Mouse (Mus musculus) myocyte (in vitro differentiated cells): ENCODE data around the gene Entpd1.

ENCODE experiments used
- CEBPB ChIP-seq: IDR thresholded peaks from 2 replicates; pipeline ENCODE4 v1.6.1; 2011; ENCODE audit warnings: mild to moderate bottlenecking, moderate library complexity; ENCODE audit not compliant: poor library complexity, insufficient read depth, severe bottlenecking
- E2F4 ChIP-seq: IDR thresholded peaks from one replicate; pipeline ENCODE4 v1.6.1; 2011; ENCODE audit warnings: mild to moderate bottlenecking, control low read depth, moderate library complexity; ENCODE audit not compliant: insufficient read depth
- MAX ChIP-seq: IDR thresholded peaks from one replicate; pipeline ENCODE4 v1.6.1; 2011; ENCODE audit warnings: low read depth, mild to moderate bottlenecking, control low read depth
- MYOD1 ChIP-seq, 3 experiments: IDR thresholded peaks; one replicate each; pipeline ENCODE4 v1.6.1; 2011; ENCODE audit warnings: control low read depth in 2 of 3, low read depth in 2 of 3, mild to moderate bottlenecking in 2 of 3, moderate library complexity in 1 of 3; ENCODE audit not compliant: insufficient read length in 2 of 3, control insufficient read depth in 1 of 3
- MYOG ChIP-seq, 3 experiments: IDR thresholded peaks; one replicate each; pipeline ENCODE4 v1.6.1; 2011; ENCODE audit warnings: control low read depth in 2 of 3, low read depth in 2 of 3, mild to moderate bottlenecking in 2 of 3; ENCODE audit not compliant: insufficient read length in 2 of 3, control insufficient read depth in 1 of 3, insufficient read depth in 1 of 3
- POLR2A ChIP-seq: IDR thresholded peaks from one replicate; pipeline ENCODE4 v1.6.1; 2011; ENCODE audit warnings: low read depth, mild to moderate bottlenecking, control low read depth, moderate library complexity; ENCODE audit not compliant: insufficient read length
- POLR2AphosphoS2 ChIP-seq: IDR thresholded peaks from one replicate; pipeline ENCODE4 v1.6.1; 2011; ENCODE audit warnings: low read depth, control low read depth; ENCODE audit not compliant: insufficient read length
- SRF ChIP-seq: IDR thresholded peaks from one replicate; pipeline ENCODE4 v1.6.1; 2011; ENCODE audit warnings: low read depth; ENCODE audit not compliant: control insufficient read depth, insufficient read length
- TCF3 ChIP-seq: IDR thresholded peaks from one replicate; pipeline ENCODE4 v1.6.1; 2011; ENCODE audit warnings: low read depth, control low read depth; ENCODE audit not compliant: insufficient read length
- USF1 ChIP-seq: IDR thresholded peaks from one replicate; pipeline ENCODE4 v1.6.1; 2011; ENCODE audit warnings: low read depth, mild to moderate bottlenecking, control low read depth, moderate library complexity

- TF ChIP-seq POLR2A, result no peak
- no peak for TF ChIP-seq MYOG (IDR thresholded peaks at IDR 0.05; ENCODE audit: control insufficient read depth in 1 of 3, insufficient read depth in 1 of 3, insufficient read length in 2 of 3, low read depth in 2 of 3)
- TF ChIP-seq SRF, result no peak
- TF ChIP-seq USF1, result no peak
- no peak for TF ChIP-seq POLR2AphosphoS2
- TF ChIP-seq MAX, result no peak
- no peak for TF ChIP-seq E2F4
- no peak for TF ChIP-seq CEBPB
- TF ChIP-seq MYOD1 (IDR thresholded peaks at IDR 0.05; ENCODE audit: control insufficient read depth in 1 of 3, insufficient read length in 2 of 3, low read depth in 2 of 3), result no peak
- no peak for TF ChIP-seq TCF3
These were observed 36.7 kb upstream of the Entpd1 start for GRCm38 (mm10) chr19:40575438-40575837.
